Mouse (Mus musculus): Measurements from ENCODE around the gene Dll3. TPM values are rescaled to one million over a fixed set of nuclear protein-coding genes. Genes with fewer than 3 reads are reported as not detected.
"Not testable (repeated sequence)": the region's sequence is repeated elsewhere in the genome, so short reads cannot be mapped to it uniquely, and the experiment has no call there.

The Dll3 gene
- polyA plus RNA-seq, 1 experiment from 2014 or later, result 3.7 TPM

GRCm38 (mm10) chr7:28268576-28268975 is 33.5 kb downstream of the Dll3 start:
- Histone ChIP-seq H3K27ac (peak overlapping the region; percentile 92), H3K4me2 (replicated peaks) (peak overlapping the region; percentile 73), H3K27me3 (no peaks in the 10 kb centered on the region), H3K4me1 (peaks cover 4% of the 10 kb centered on the region; the same call in 1 of the 2 replicates), H3K9me3 (no peaks in the 10 kb centered on the region), H3K36me3 (peaks cover 31% of the 10 kb centered on the region), H3K9ac (peak overlapping the region; percentile 99), H3K4me3 (peak overlapping the region; percentile 87)
- no peak for ATAC-seq (ENCODE audit: insufficient number of reproducible peaks, insufficient read depth, low FRiP score, low TSS enrichment)
- WGBS, result 28% methylated on average over 16 of the region's 16 CpGs

DNA sequence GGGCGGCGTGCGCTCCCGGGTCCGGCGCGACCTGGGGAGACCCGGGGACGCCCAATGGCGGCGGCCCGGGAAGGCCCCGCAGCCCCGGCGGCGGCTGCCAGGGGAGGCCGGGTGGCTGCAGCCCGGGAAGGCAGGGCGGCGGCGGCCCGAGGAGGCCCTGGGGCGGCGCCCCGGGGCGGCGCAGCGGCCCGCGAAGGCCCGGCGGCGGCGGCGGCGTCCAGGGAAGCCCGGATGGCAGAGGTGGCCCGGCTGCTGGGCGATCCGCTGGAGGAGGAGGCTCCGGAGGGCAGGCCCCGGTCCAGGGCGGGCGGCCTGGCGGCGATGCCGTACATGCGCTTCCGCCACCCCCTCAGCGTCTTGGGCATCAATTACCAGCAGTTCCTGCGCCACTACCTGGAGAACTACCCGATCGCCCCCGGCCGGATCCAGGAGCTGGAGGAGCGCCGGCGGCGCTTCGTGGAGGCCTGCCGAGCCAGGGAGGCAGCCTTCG is 34.0 kb downstream of the Dll3 start:
- peak overlapping the region; percentile 99 for H3K9ac ChIP-seq
- peak overlapping the region; percentile 73 for H3K4me2 ChIP-seq (replicated peaks)

GRCm38 (mm10) chr7:28267129-28268041 is 34.7 kb downstream of the Dll3 start, which contains the start of gene Eid2:
Eid2 (plus strand) TSS chr7:28267881.
- no peaks in the 10 kb centered on the region for H3K27me3 ChIP-seq
- peak within 1 kb of the TSS; percentile 99 for H3K9ac ChIP-seq
- ATAC-seq (ENCODE audit: insufficient number of reproducible peaks, insufficient read depth, low FRiP score, low TSS enrichment), result peak; percentile 87
- peak within 1 kb of the TSS; percentile 92 for H3K27ac ChIP-seq
- no peaks in the 10 kb centered on the region for H3K9me3 ChIP-seq
- peaks cover 19% of the 10 kb centered on the region for H3K36me3 ChIP-seq
- H3K4me3 ChIP-seq, result peak within 1 kb of the TSS; percentile 87
- H3K4me1 ChIP-seq, result peaks cover 4% of the 10 kb centered on the region; the same call in 1 of the 2 replicates
- H3K4me2 ChIP-seq (replicated peaks), result peak within 1 kb of the TSS; percentile 73
- WGBS, result 6% methylated on average over 56 of the region's 57 CpGs

More for the DNA sequence above, 34.0 kb downstream of the Dll3 start:
- peak; percentile 67 for ATAC-seq (ENCODE audit: insufficient number of reproducible peaks, insufficient read depth, low FRiP score, low TSS enrichment)
- Histone ChIP-seq H3K9me3 (no peaks in the 10 kb centered on the region), H3K27me3 (no peaks in the 10 kb centered on the region), H3K4me3 (peak overlapping the region; percentile 87), H3K36me3 (peaks cover 26% of the 10 kb centered on the region), H3K4me1 (peaks cover 4% of the 10 kb centered on the region; the same call in 1 of the 2 replicates), H3K27ac (peak overlapping the region; percentile 92)
- WGBS, result under 1% methylated on average over 43 of the region's 62 CpGs

- H3K4me1 ChIP-seq, result peaks cover 4% of the 10 kb centered on the region; the same call in 1 of the 2 replicates
- H3K4me2 ChIP-seq (replicated peaks), result no peak overlapping the region
- WGBS, result 88% methylated on average over 13 of the region's 13 CpGs
- ATAC-seq (ENCODE audit: insufficient number of reproducible peaks, insufficient read depth, low FRiP score, low TSS enrichment), result no peak
- 0 out of 2 replicates have a peak, but pooled peaks cover 5% of the 10 kb centered on the region for H3K36me3 ChIP-seq
- H3K27ac ChIP-seq, result no peak overlapping the region
- H3K9ac ChIP-seq, result no peak overlapping the region
- no peaks in the 10 kb centered on the region for H3K9me3 ChIP-seq
- no peak overlapping the region for H3K4me3 ChIP-seq
- no peaks in the 10 kb centered on the region for H3K27me3 ChIP-seq
These were observed 36.6 kb downstream of the Dll3 start for GRCm38 (mm10) chr7:28265391-28265790.

- no peaks in the 10 kb centered on the region for H3K36me3 ChIP-seq
- no peak for ATAC-seq (ENCODE audit: insufficient number of reproducible peaks, insufficient read depth, low FRiP score, low TSS enrichment)
- H3K9ac ChIP-seq, result no peak overlapping the region
- WGBS, result 7% methylated on average over 15 of the region's 15 CpGs
- no peak overlapping the region for H3K27ac ChIP-seq
- H3K4me2 ChIP-seq (replicated peaks), result no peak overlapping the region
- peaks cover 3% of the 10 kb centered on the region; the same call in 1 of the 2 replicates for H3K4me1 ChIP-seq
- H3K27me3 ChIP-seq, result no peaks in the 10 kb centered on the region
- H3K9me3 ChIP-seq, result no peaks in the 10 kb centered on the region
- no peak overlapping the region for H3K4me3 ChIP-seq
These were observed 38.3 kb downstream of the Dll3 start for GRCm38 (mm10) chr7:28263786-28264185.

DNA sequence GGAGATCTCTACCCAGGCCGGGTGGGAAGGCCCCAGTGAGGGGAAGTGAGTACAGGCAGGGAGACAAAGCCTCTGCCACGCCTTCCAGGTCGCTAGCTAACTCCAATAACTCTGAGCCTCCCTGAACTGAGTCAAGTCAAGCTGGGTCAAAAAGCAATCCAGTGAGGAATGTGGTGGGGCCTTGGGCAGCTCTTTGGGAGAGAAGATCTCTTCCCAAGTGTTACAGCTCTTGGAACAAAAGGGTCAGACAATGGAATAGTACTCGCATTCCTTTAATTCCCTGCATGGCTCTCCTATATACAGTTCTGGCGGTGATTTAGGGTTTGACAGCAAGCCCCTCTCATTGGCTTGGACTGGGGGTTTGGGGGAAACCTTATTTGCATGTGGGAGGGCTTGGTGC is 39.2 kb downstream of the Dll3 start:
- no peak for ATAC-seq (ENCODE audit: insufficient number of reproducible peaks, insufficient read depth, low FRiP score, low TSS enrichment)
- Histone ChIP-seq H3K4me3 (no peak overlapping the region), H3K27me3 (no peaks in the 10 kb centered on the region), H3K9ac (no peak overlapping the region), H3K4me2 (replicated peaks) (no peak overlapping the region), H3K27ac (no peak overlapping the region), H3K9me3 (no peaks in the 10 kb centered on the region), H3K4me1 (no peaks in the 10 kb centered on the region), H3K36me3 (no peaks in the 10 kb centered on the region)
- WGBS, result 52% methylated on average over 5 of the region's 5 CpGs

DNA sequence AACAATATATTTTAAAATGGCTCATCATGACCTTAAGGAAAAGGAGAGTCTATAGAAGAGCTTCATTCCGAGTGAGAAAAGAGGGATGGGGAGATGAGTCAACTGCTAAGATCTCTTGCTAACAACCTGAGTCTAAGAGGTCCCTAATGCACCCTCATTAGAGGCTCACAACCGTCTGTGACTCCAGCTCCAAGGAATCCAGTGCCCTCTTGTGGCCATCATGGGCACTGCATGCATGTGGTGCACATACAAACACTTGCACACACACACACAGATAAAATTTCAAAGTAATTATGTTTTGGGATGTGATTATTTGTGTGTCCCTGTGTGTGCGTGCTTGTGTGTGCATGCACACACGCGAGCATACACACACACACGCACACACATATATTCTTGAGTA is 46.6 kb downstream of the Dll3 start:
- no peak for ATAC-seq (ENCODE audit: insufficient number of reproducible peaks, insufficient read depth, low FRiP score, low TSS enrichment)
- Histone ChIP-seq H3K4me2 (replicated peaks) (no peak overlapping the region), H3K9ac (no peak overlapping the region), H3K27ac (no peak overlapping the region), H3K9me3 (0 out of 2 replicates have a peak, but pooled peaks cover 3% of the 10 kb centered on the region), H3K36me3 (no peaks in the 10 kb centered on the region), H3K4me3 (no peak overlapping the region), H3K4me1 (no peaks in the 10 kb centered on the region), H3K27me3 (no peaks in the 10 kb centered on the region)
- 81% methylated on average over 6 of the region's 6 CpGs for WGBS

DNA sequence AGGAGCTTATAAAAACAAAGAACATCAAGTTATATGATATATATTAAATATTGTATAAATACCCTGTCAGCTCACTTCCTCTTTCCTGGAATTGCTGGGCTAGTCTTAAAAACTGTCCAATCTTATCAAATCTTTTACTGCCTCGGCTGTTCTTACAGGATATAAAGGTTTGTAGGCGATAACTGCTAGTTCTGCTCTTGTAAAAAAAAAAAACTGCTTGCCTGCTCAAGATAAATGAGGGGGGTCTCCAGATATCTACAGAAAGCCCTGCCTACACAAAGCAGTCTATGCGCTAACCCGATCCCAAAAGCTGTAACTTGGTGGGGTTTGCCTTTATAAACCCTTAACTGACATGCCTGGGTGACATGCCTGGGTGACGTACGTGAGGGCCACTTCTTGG is 47.4 kb downstream of the Dll3 start:
- no peaks in the 10 kb centered on the region for H3K27me3 ChIP-seq
- WGBS, result 90% methylated on average over 6 of the region's 6 CpGs
- H3K36me3 ChIP-seq, result no peaks in the 10 kb centered on the region
- H3K4me1 ChIP-seq, result no peaks in the 10 kb centered on the region
- no peak overlapping the region for H3K9ac ChIP-seq
- no peak for ATAC-seq (ENCODE audit: insufficient number of reproducible peaks, insufficient read depth, low FRiP score, low TSS enrichment)
- H3K4me3 ChIP-seq, result no peak overlapping the region
- H3K27ac ChIP-seq, result no peak overlapping the region
- H3K9me3 ChIP-seq, result 0 out of 2 replicates have a peak, but pooled peaks cover 3% of the 10 kb centered on the region
- no peak overlapping the region for H3K4me2 ChIP-seq (replicated peaks)

DNA sequence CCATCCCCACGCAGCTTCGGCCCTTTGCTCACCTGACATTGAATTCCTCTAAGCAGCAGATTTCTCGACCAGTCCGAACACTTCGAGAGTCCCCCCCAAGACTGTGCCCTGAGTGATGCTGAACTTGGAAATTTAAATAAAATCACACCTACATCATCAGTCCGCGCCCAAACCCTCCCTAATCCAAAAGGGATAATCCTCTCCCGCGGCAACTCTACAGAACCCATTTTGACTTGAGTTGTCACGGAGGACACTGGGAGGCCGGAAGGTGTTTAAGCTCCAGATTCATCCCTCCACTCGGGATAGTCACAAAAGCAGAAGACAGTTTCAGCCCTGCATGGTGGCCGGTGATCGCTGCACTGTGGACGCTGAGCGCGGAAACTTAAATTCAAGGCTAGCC is 50.1 kb downstream of the Dll3 start:
- Histone ChIP-seq H3K4me1 (no peaks in the 10 kb centered on the region), H3K36me3 (no peaks in the 10 kb centered on the region), H3K27me3 (no peaks in the 10 kb centered on the region), H3K27ac (no peak overlapping the region), H3K9ac (no peak overlapping the region), H3K4me2 (replicated peaks) (no peak overlapping the region), H3K9me3 (0 out of 2 replicates have a peak, but pooled peaks cover 3% of the 10 kb centered on the region), H3K4me3 (no peak overlapping the region)
- 91% methylated on average over 17 of the region's 17 CpGs for WGBS
- no peak for ATAC-seq (ENCODE audit: insufficient number of reproducible peaks, insufficient read depth, low FRiP score, low TSS enrichment)

DNA sequence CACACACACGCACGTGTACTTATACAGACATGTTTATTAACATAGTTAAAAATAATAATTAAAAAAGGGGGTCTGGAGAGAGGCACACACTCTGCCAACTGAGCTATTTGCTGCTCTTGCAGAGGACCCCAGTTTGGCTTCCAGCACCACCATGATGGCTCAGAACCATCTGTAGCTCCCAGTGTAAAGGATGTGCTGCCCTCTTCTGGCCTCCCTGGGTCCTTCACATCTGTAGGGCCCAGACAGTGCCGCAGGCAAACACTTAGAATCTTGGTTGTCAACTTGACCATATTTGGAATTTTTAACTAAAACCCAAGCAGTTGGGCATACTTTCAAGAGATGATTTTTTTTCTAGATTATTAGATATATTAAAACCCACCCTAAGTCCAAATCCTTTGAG is 53.1 kb downstream of the Dll3 start:
- Histone ChIP-seq H3K9me3 (0 out of 2 replicates have a peak, but pooled peaks cover 3% of the 10 kb centered on the region), H3K4me1 (no peaks in the 10 kb centered on the region), H3K4me2 (replicated peaks) (no peak overlapping the region), H3K4me3 (no peak overlapping the region), H3K36me3 (no peaks in the 10 kb centered on the region), H3K27ac (no peak overlapping the region), H3K9ac (no peak overlapping the region), H3K27me3 (no peaks in the 10 kb centered on the region)
- WGBS, result 85% methylated on average over 3 of the region's 3 CpGs
- no peak for ATAC-seq (ENCODE audit: insufficient number of reproducible peaks, insufficient read depth, low FRiP score, low TSS enrichment)

GRCm38 (mm10) chr7:28243943-28244342 is 58.1 kb downstream of the Dll3 start:
- not testable (repeated sequence) for H3K4me2 ChIP-seq (replicated peaks); H3K9me3 ChIP-seq; H3K9ac ChIP-seq; H3K27ac ChIP-seq; H3K4me1 ChIP-seq; H3K36me3 ChIP-seq; H3K27me3 ChIP-seq; H3K4me3 ChIP-seq; ATAC-seq (ENCODE audit: insufficient number of reproducible peaks, insufficient read depth, low FRiP score, low TSS enrichment)
- WGBS, result 69% methylated on average over 2 of the region's 2 CpGs

Measured in embryonic facial prominence, embryonic 12.5 days (tissue).